Mouse (Mus musculus) heart, adult 11 months (tissue): ENCODE measurements at regions not wholly inside any gene's neighbourhood (a gene's known extent, or its start where the extent isn't known, plus 50 kb on each side); places are given as distances from the start of the nearest gene placed in this dataset.

Source experiments
- DNase-seq: peaks from one replicate; pipeline ENCODE4 v3.0.0; 2022

GRCm38 (mm10) chr3:139780054-139780453, 574.6 kb downstream of the Stpg2 start:
- DNase-seq: no peak

GRCm38 (mm10) chr3:139783406-139783805, 577.9 kb downstream of the Stpg2 start:
- no peak for DNase-seq

- no peak for DNase-seq
Observed at GRCm38 (mm10) chr3:139786510-139786909, 581.0 kb downstream of the Stpg2 start.

GRCm38 (mm10) chr3:139788854-139789253, 583.4 kb downstream of the Stpg2 start:
- DNase-seq: no peak

- no peak for DNase-seq
Observed at GRCm38 (mm10) chr3:139796685-139797084, 591.2 kb downstream of the Stpg2 start.

GRCm38 (mm10) chr3:139799059-139799458, 593.6 kb downstream of the Stpg2 start:
- DNase-seq: no peak

GRCm38 (mm10) chr3:139802716-139803710, 597.5 kb downstream of the Stpg2 start:
- DNase-seq: peak; percentile 95

- no peak for DNase-seq
Observed at GRCm38 (mm10) chr3:139828014-139828413, 622.5 kb downstream of the Stpg2 start.

GRCm38 (mm10) chr3:139828581-139828980, 623.1 kb downstream of the Stpg2 start:
- DNase-seq: no peak

GRCm38 (mm10) chr3:139832599-139832998, 627.1 kb downstream of the Stpg2 start:
- DNase-seq: no peak

- no peak for DNase-seq
Observed at GRCm38 (mm10) chr3:139842015-139842414, 636.5 kb downstream of the Stpg2 start.

- no peak for DNase-seq
Observed at GRCm38 (mm10) chr3:139842988-139843605, 637.6 kb downstream of the Stpg2 start.

- DNase-seq: no peak
Observed at GRCm38 (mm10) chr3:139844443-139844842, 638.9 kb downstream of the Stpg2 start.

GRCm38 (mm10) chr3:139847826-139848225, 642.3 kb downstream of the Stpg2 start:
- no peak for DNase-seq

GRCm38 (mm10) chr3:139859966-139860635, 654.6 kb downstream of the Stpg2 start:
- no peak for DNase-seq

- no peak for DNase-seq
Observed at GRCm38 (mm10) chr3:139860831-139861371, 655.4 kb downstream of the Stpg2 start.

GRCm38 (mm10) chr3:139866329-139866728, 660.8 kb downstream of the Stpg2 start:
- DNase-seq: no peak

- no peak for DNase-seq
Observed at GRCm38 (mm10) chr3:139867030-139867429, 661.5 kb downstream of the Stpg2 start.

- no peak for DNase-seq
Observed at GRCm38 (mm10) chr3:139867499-139867898, 662.0 kb downstream of the Stpg2 start.

GRCm38 (mm10) chr3:139869779-139870178, 664.3 kb downstream of the Stpg2 start:
- no peak for DNase-seq

- DNase-seq: peak; percentile 85
Observed at GRCm38 (mm10) chr3:139885942-139886860, 680.7 kb downstream of the Stpg2 start.

- DNase-seq: no peak
Observed at GRCm38 (mm10) chr3:139887265-139887664, 681.8 kb downstream of the Stpg2 start.
